Mouse (Mus musculus): ENCODE measurements at regions not wholly inside any gene's neighbourhood (a gene's known extent, or its start where the extent isn't known, plus 50 kb on each side); places are given as distances from the start of the nearest gene placed in this dataset.

DNA sequence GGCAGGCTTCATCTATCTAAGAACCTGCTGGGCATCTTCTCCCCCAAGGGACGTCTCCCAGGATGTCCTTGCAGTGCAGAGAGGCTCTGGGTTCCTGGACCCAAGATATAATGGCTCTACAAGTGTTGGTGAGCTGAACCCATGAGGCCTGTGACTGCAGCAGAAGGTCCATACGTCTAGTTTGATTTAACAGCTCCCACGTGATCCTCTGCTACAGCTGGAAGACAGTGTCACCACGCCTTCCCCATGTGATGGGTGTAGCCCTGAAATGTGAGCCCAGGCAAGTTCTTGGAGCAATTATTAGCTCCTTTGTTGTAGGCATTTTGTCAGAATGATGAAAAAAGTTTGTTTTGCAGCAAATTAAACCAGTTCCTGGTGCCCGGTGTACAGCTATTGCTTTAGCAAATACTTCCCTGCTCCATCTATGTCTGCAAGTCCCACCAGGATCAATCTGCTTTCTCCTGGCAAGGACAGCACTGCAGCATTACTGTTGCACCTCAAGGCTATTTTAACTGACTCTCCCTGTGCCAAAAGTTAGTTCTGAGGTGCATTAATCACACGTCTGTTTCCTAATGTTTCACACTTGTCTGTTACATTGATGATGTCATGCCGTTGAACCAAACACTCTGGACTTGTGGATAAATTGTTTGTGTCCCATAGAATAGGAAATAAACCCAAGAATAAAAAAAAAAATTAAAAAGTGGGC, 164.2 kb upstream of the Cdkn2b start:
- TF ChIP-seq POLR2A (IDR thresholded peaks at IDR 0.05; ENCODE audit: extremely low read depth, insufficient read depth, low read length) (no peak), CTCF (IDR thresholded peaks at IDR 0.05; ENCODE audit: low read depth, low read length) (no peak)
- H3K36me3 ChIP-seq (ENCODE audit: control insufficient read depth, insufficient read depth, low read length) = no peaks in the 10 kb centered on the region
- no peak overlapping the region for H3K27ac ChIP-seq (replicated peaks; ENCODE audit: insufficient read depth, low read depth, low read length)
- H3K4me1 ChIP-seq (ENCODE audit: control insufficient read depth, insufficient read depth, low read length) = no peaks in the 10 kb centered on the region
- H3K79me2 ChIP-seq (ENCODE audit: control insufficient read depth, insufficient read depth, low read length) = no peaks in the 10 kb centered on the region
- 80% methylated on average over 7 of the region's 7 CpGs for WGBS
- H3K4me3 ChIP-seq (ENCODE audit: insufficient read depth, low read depth, low read length) = no peak overlapping the region
- no peaks in the 10 kb centered on the region for H3K27me3 ChIP-seq (ENCODE audit: control insufficient read depth, insufficient read depth, low read length)
- H3K9ac ChIP-seq (ENCODE audit: low read depth, low read length) = no peak overlapping the region
- DNase-seq (ENCODE audit: extremely low read depth, low read depth, low spot score) = no peak

DNA sequence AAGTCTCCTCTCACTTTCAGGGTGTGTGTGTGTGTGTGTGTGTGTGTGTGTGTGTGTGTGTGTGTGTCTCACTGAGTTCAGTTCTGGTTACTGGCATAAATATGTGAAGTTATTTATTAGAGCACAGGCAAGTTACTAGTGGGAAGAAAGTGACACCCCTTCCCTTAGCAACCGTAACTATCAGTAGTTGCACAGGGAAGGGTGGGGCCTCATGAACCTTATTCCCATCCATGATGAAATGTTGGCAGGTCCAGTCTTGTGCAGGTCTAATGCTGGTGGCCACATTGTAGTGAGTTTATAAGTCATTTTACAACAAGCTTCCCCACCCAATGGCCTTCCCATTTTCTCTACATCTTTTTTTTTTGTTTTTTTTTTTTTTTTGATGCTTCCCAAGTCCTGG, 160.6 kb upstream of the Cdkn2b start:
- H3K27ac ChIP-seq (replicated peaks; ENCODE audit: insufficient read depth, low read depth, low read length) = no peak overlapping the region
- H3K9ac ChIP-seq (ENCODE audit: low read depth, low read length) = no peak overlapping the region
- no peaks in the 10 kb centered on the region for H3K4me1 ChIP-seq (ENCODE audit: control insufficient read depth, insufficient read depth, low read length)
- DNase-seq (ENCODE audit: extremely low read depth, low read depth, low spot score) = no peak
- 100% methylated on average over 1 of the region's 1 CpGs for WGBS
- H3K36me3 ChIP-seq (ENCODE audit: control insufficient read depth, insufficient read depth, low read length) = no peaks in the 10 kb centered on the region
- no peak overlapping the region for H3K4me3 ChIP-seq (ENCODE audit: insufficient read depth, low read depth, low read length)
- no peaks in the 10 kb centered on the region for H3K27me3 ChIP-seq (ENCODE audit: control insufficient read depth, insufficient read depth, low read length)
- no peaks in the 10 kb centered on the region for H3K79me2 ChIP-seq (ENCODE audit: control insufficient read depth, insufficient read depth, low read length)
- TF ChIP-seq CTCF (IDR thresholded peaks at IDR 0.05; ENCODE audit: low read depth, low read length) = no peak
- TF ChIP-seq POLR2A (IDR thresholded peaks at IDR 0.05; ENCODE audit: extremely low read depth, insufficient read depth, low read length) = no peak

DNA sequence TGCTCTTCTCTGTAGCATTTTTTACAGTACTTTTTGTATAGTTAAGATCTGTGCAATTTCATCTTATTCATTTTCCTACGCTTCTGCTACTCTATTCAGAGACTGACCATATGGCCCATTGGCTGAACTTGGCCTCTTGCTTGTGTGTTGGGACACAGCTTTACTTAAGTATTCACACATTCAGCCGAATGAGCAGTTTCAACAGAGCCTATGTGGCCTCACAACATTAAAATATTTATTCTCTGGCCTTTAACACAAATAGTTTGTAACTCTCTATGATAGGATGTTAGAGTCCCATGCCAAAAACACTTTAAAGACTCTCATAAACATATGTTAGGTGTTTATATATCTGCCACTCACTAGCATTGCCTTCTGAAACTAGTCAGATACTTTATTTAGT, 159.9 kb upstream of the Cdkn2b start:
- Histone ChIP-seq H3K27ac (replicated peaks; ENCODE audit: insufficient read depth, low read depth, low read length) (no peak overlapping the region), H3K4me1 (ENCODE audit: control insufficient read depth, insufficient read depth, low read length) (no peaks in the 10 kb centered on the region), H3K4me3 (ENCODE audit: insufficient read depth, low read depth, low read length) (no peak overlapping the region), H3K9ac (ENCODE audit: low read depth, low read length) (no peak overlapping the region), H3K79me2 (ENCODE audit: control insufficient read depth, insufficient read depth, low read length) (no peaks in the 10 kb centered on the region), H3K27me3 (ENCODE audit: control insufficient read depth, insufficient read depth, low read length) (no peaks in the 10 kb centered on the region), H3K36me3 (ENCODE audit: control insufficient read depth, insufficient read depth, low read length) (no peaks in the 10 kb centered on the region)
- no peak for TF ChIP-seq CTCF (IDR thresholded peaks at IDR 0.05; ENCODE audit: low read depth, low read length)
- TF ChIP-seq POLR2A (IDR thresholded peaks at IDR 0.05; ENCODE audit: extremely low read depth, insufficient read depth, low read length) = no peak
- WGBS = 90% methylated on average over 2 of the region's 2 CpGs
- DNase-seq (ENCODE audit: extremely low read depth, low read depth, low spot score) = no peak

DNA sequence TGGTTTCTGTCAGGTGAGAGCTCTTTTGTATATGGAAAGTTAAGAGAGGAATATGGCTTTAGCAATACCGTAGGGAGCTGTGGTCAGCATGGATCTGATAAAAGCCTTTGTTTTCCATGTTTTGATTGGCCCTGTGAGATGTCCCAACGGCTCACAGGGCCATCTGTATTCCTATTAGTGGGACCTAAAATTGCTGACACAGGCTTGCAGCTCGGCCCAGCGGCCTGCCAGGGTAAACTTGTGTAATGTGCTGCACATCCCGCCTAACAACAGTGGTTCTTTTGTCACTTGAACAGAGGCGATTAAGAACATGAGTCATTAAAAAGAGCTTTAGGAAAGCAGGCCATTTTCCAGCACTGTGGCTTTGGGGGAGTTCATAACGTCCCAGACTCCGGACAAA, 159.0 kb upstream of the Cdkn2b start:
- 70% methylated on average over 8 of the region's 8 CpGs for WGBS
- Histone ChIP-seq H3K9ac (ENCODE audit: low read depth, low read length) (no peak overlapping the region), H3K36me3 (ENCODE audit: control insufficient read depth, insufficient read depth, low read length) (no peaks in the 10 kb centered on the region), H3K4me1 (ENCODE audit: control insufficient read depth, insufficient read depth, low read length) (no peaks in the 10 kb centered on the region), H3K27ac (replicated peaks; ENCODE audit: insufficient read depth, low read depth, low read length) (no peak overlapping the region; the same call in 1 of the 2 replicates), H3K4me3 (ENCODE audit: insufficient read depth, low read depth, low read length) (no peak overlapping the region), H3K27me3 (ENCODE audit: control insufficient read depth, insufficient read depth, low read length) (no peaks in the 10 kb centered on the region), H3K79me2 (ENCODE audit: control insufficient read depth, insufficient read depth, low read length) (no peaks in the 10 kb centered on the region)
- DNase-seq (ENCODE audit: extremely low read depth, low read depth, low spot score) = no peak
- TF ChIP-seq POLR2A (IDR thresholded peaks at IDR 0.05; ENCODE audit: extremely low read depth, insufficient read depth, low read length) (no peak), CTCF (IDR thresholded peaks at IDR 0.05; ENCODE audit: low read depth, low read length) (no peak)

DNA sequence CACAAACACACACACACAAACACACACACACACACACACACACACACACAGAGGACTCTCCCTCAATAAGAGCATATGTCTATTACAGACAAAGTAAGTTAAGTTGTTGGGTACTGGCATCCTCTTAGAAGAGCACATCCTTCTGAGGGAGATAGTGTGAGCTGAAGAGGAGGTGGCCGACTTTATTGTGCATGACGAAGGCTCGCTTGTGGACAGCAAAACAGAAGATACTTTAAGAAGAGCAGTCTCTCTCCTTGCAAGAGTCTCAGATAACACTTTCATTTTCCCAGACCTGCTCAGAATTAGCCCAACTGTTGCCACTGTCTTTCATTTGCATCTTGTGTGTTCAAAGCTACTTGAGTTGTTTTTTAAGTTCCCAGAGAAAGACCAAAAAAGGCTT, 158.6 kb upstream of the Cdkn2b start:
- no peak overlapping the region for H3K4me3 ChIP-seq (ENCODE audit: insufficient read depth, low read depth, low read length)
- WGBS = 88% methylated on average over 3 of the region's 3 CpGs
- TF ChIP-seq POLR2A (IDR thresholded peaks at IDR 0.05; ENCODE audit: extremely low read depth, insufficient read depth, low read length) (no peak), CTCF (IDR thresholded peaks at IDR 0.05; ENCODE audit: low read depth, low read length) (no peak)

DNA sequence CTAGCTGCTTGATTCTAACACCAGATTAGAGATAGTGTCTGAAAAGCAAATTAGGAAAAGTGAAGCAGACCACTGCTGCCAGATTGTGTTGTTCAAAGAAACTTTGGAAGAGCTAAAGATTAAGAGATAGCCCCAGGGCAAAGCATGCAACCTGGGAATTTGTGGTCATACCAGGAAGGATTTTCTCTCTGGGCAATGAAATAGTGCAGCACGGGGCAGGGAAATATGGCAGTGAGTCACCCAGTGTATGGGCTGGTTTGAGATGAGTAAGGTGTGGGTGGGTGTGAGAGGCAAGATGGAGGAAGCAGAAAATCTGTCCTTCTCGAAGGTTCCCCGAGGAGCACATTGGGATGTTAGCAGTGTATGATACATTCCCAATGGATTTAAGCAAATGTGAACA, 155.9 kb upstream of the Cdkn2b start:
- H3K9ac ChIP-seq (ENCODE audit: low read depth, low read length) = no peak overlapping the region
- no peak for DNase-seq (ENCODE audit: extremely low read depth, low read depth, low spot score)
- WGBS = 90% methylated on average over 3 of the region's 3 CpGs
- H3K27ac ChIP-seq (replicated peaks; ENCODE audit: insufficient read depth, low read depth, low read length) = no peak overlapping the region
- H3K27me3 ChIP-seq (ENCODE audit: control insufficient read depth, insufficient read depth, low read length) = no peaks in the 10 kb centered on the region
- no peaks in the 10 kb centered on the region for H3K4me1 ChIP-seq (ENCODE audit: control insufficient read depth, insufficient read depth, low read length)
- H3K79me2 ChIP-seq (ENCODE audit: control insufficient read depth, insufficient read depth, low read length) = no peaks in the 10 kb centered on the region
- no peaks in the 10 kb centered on the region for H3K36me3 ChIP-seq (ENCODE audit: control insufficient read depth, insufficient read depth, low read length)
- no peak overlapping the region for H3K4me3 ChIP-seq (ENCODE audit: insufficient read depth, low read depth, low read length)
- no peak for TF ChIP-seq POLR2A (IDR thresholded peaks at IDR 0.05; ENCODE audit: extremely low read depth, insufficient read depth, low read length)
- no peak for TF ChIP-seq CTCF (IDR thresholded peaks at IDR 0.05; ENCODE audit: low read depth, low read length)

More for the DNA sequence above, 158.6 kb upstream of the Cdkn2b start:
- H3K4me1 ChIP-seq (ENCODE audit: control insufficient read depth, insufficient read depth, low read length) = no peaks in the 10 kb centered on the region
- no peaks in the 10 kb centered on the region for H3K36me3 ChIP-seq (ENCODE audit: control insufficient read depth, insufficient read depth, low read length)
- DNase-seq (ENCODE audit: extremely low read depth, low read depth, low spot score) = no peak
- no peaks in the 10 kb centered on the region for H3K27me3 ChIP-seq (ENCODE audit: control insufficient read depth, insufficient read depth, low read length)
- no peaks in the 10 kb centered on the region for H3K79me2 ChIP-seq (ENCODE audit: control insufficient read depth, insufficient read depth, low read length)
- H3K27ac ChIP-seq (replicated peaks; ENCODE audit: insufficient read depth, low read depth, low read length) = no peak overlapping the region
- no peak overlapping the region for H3K9ac ChIP-seq (ENCODE audit: low read depth, low read length)

Data from liver, adult 2 months (tissue).